Mouse (Mus musculus) natural killer cell, adult 2 months (primary cell): ENCODE results near the gene Izumo3.
"Not testable (repeated sequence)": the region's sequence is repeated elsewhere in the genome, so short reads cannot be mapped to it uniquely, and the experiment has no call there.

Source experiments
- DNase-seq, 2 experiments: peaks; one replicate each; pipeline ENCODE4 v3.0.0; 2022; ENCODE audit warnings: low spot score in 2 of 2

Gene Izumo3

GRCm38 (mm10) chr4:92147134-92147533, at the start of gene Izumo3:
Gene Izumo3, minus strand, starts transcription at chr4:92147234.
- no peak for DNase-seq

GRCm38 (mm10) chr4:92191649-92192048, 44.6 kb upstream of the Izumo3 start, which contains the start of gene Gm12666:
Gene Gm12666, minus strand, starts transcription at chr4:92191749.
- DNase-seq: not testable (repeated sequence)

- no peak for DNase-seq
Measured at GRCm38 (mm10) chr4:92152646-92153045, 5.6 kb upstream of the Izumo3 start.

- DNase-seq: no peak
Measured at GRCm38 (mm10) chr4:92111390-92111988, 35.5 kb downstream of the Izumo3 start.

- DNase-seq: no peak
Measured at GRCm38 (mm10) chr4:92097386-92097785, 49.6 kb downstream of the Izumo3 start.

- DNase-seq: no peak
Measured at GRCm38 (mm10) chr4:92095951-92096350, 51.1 kb downstream of the Izumo3 start.
